Mouse (Mus musculus): ENCODE results near the gene Nckap5.

DNA sequence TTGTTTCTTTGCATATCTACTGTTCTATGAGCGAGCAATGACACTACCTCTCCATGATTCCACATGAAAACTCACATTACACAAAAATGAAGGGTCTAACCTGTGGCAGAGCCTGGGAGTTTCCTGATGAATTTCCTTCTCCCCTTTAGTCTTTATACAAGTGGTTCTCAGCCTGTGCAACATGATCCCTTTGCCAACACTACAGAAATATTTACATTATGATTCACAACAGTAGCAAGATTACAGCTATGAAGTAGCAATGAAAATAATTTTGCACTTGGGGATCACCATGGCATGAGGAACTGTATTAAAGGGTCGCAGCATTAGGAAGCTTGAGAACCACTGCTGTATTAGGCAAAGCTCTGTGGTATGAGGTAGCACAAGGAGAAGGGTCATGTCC lies 191.1 kb downstream of the Nckap5 start:
- TF ChIP-seq CTCF (IDR thresholded peaks at IDR 0.05; ENCODE audit: control insufficient read depth, insufficient read depth, low read length) (no peak), POLR2A (IDR thresholded peaks at IDR 0.05; ENCODE audit: borderline replicate concordance, control insufficient read depth, low read depth, low read length) (no peak)
